Mouse (Mus musculus) cerebellum, adult 9-11 months (tissue): Measurements from ENCODE around the gene Krt82.
"Not testable (repeated sequence)": the region's sequence is repeated elsewhere in the genome, so short reads cannot be mapped to it uniquely, and the experiment has no call there.

Experiments used
- DNase-seq: peaks from one replicate; pipeline ENCODE4 v3.0.0; 2022

The Krt82 gene

DNA sequence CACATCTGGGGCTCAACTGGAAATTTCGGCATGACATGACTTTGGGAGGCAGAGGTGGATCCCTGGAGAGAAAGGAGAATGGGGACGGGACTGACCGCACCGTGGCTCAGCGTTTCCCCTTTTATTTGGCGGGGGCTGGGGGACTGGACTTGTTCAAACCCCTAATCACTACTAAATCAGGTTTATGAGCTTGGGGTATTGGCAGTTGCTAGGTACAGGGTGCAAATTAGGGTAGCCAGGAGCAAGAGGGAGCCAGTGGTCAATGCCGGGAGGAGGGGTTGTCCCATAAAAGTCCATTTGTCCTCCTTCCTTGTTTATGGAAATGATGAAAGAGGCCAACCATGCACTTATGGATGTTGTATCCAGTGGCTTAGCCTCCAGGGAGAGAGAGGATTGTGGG lies at the start of gene Krt82:
TSS of gene Krt82 (minus strand) at position 101 of the 400 bp plus-strand sequence.
- DNase-seq = no peak

GRCm38 (mm10) chr15:101599123-101599522 lies 48.7 kb upstream of the Krt82 start:
- no peak for DNase-seq

DNA sequence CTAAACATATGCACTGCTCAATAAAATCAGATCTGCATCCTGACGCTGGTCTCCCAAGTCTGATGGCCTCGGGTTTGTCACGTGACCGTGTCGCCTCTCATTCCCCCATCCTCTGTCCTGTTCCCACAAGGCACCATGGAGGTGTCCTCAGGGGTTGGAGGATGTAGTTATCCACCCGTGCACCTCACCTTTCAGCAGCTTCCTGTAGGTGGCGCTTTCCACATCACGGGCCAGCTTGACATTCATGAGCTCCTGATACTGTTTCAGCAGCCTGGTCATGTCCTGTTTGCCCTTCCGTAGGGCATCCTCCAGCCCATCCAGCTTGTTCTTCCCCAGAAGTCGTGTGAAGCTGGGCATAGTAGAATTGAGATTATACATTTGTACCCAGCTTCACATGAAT lies 37.7 kb upstream of the Krt82 start:
- no peak for DNase-seq

GRCm38 (mm10) chr15:101584456-101584855 lies 34.0 kb upstream of the Krt82 start:
- DNase-seq = no peak

DNA sequence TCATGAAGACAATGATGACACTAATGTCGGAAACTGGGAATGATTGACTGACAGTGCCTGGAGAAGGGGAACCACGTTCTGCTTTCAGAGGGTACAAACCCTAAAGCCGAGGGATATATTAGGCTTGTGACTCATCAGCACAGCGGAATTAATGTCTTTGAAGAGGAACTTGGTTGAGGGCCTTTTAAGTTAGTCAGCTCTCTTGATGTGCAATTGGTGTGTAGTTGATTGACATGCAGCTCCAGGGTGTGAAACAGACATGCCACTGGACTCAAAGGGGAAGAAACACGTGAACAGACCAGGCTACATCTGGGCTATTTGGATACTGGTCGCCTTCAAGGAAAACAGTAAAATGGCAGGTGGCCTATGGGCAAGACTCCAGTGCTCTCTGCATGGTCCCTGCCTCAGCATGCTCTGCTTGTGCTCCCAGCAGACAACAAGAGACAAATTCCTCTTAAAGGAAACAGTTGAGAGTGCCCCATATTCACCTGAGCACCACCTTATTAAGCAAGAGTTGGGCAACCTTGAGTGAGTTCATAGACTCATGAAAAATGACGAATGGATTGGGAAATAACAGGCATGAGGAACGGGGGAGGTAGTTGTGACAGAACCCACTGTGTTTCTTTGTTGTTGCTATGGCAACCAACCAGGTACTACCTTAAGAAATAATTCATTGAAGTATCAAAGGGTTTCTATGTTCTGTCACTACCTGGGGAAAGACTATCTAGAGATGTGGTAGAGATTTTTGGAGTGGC lies 32.9 kb upstream of the Krt82 start:
- DNase-seq = no peak

- DNase-seq = no peak
Measured at GRCm38 (mm10) chr15:101581701-101582100, 31.2 kb upstream of the Krt82 start.

- no peak for DNase-seq
Measured at GRCm38 (mm10) chr15:101575506-101575905, 25.0 kb upstream of the Krt82 start.

DNA sequence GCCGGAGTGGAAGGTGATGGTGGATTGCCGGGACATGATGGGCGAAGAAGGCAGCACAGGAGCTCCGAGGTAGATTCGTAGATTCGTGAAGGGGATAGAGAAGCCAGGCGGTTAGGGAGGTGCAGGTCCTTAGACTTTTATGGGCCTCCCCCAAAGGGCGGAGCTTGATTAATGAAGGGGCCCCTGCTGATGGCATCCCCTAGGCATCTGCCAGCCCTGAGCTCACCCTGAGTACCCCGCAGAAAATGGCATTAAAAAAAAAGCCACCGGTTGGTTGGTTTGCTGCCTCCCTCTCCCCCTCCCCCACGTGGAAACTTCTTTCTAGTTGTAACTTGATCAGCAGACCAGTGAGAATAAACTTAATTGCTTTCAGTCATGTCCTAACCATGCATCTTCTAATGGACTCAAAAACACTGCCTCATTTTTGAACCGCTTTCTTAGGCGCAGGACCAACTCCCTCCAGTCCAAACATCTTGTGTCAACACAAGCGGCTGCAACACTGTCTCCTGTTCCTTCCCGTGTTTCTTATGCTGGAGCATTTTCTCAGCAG lies 23.4 kb upstream of the Krt82 start, which contains the start of gene Krt75:
TSS of gene Krt75 (minus strand) at position 109 of the 550 bp plus-strand sequence.
- no peak for DNase-seq

DNA sequence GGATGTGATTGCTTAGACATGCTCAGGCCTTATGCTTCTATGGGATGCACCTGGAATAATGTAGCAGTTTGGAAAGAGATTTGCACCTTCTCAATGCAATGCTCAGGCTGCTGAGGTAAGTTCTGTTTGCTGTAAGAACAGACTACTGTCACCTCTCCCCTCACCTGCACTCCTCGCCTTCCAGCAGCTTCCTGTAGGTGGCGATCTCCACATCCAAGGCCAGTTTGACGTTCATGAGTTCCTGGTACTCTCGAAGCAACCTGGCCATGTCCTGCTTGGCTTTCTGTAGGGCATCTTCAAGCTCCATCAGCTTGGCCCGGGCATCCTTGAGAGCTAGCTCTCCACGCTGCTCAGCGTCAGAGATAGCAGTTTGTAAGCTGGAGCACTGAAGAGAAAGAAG lies 17.3 kb upstream of the Krt82 start:
- no peak for DNase-seq

DNA sequence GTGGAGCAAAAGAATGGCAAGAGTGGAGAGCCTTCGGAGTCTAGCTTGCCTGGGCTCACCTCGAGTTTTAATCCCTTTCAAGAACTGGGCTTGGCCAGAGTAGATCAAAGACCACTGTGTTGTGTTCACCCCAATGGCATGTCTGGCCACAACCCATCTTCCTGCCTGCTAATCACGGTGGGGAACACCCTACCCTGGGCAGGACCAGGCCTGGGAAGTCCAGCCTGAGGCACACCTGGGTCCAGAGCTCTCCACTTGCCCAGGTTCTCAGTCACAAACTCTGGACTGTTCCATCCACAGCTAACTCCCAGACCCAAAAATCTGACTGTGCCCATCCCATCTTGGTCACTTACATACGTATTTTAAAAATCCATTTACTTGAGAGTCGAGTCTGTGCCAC lies 12.4 kb upstream of the Krt82 start, which contains the start of gene Krt90:
TSS of gene Krt90 (minus strand) at position 101 of the 400 bp plus-strand sequence.
- DNase-seq = no peak

DNA sequence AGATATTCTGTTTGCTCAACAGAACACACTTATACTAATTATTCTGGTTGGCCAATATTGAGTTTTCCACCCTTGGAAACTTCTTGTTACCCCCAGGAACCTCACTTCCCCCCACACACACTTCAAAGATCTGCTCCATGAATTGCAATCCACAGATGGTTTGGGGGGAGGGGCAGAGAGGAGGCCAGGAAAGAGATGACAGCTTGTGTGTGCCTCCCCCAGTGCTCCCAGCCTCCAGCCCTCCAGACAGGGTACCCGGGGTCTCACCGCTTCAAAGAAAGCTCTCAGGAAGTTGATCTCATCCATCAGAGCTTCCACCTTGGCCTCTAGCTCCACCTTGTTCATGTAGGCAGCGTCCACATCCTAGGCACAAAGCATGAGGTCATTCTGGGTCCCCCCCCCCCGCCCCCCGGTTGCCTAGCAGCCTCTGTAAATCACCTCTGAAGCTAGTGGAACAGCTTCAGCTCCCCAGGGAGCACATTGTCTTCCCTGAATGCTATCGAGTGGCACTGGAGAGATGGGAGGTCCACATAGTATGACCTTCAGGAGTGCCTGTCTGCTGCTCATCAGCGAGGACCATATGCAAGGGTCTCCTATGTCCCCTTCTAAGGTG lies 7.7 kb upstream of the Krt82 start:
- no peak for DNase-seq

- no peak for DNase-seq
Measured at GRCm38 (mm10) chr15:101553169-101553568, 2.7 kb upstream of the Krt82 start.

DNA sequence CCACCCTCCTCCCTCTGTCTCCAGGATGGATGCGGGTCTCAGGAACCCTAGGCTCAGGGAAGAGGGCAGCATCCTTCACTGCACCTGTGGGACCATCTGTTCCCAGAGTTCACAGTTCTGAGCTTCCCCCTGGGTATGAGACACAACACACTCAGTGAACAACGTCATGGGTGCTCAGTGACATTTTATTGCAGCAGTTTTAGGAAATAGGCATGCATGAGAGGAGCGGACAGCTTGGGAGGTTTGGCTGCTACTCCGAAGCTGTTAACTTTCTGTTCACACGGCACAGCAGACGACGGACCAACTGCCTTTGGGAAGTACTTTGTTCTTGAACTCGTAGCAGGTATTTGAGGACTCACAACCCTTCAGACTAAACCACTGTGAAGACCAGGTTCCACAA lies 1.7 kb upstream of the Krt82 start:
- no peak for DNase-seq

- no peak for DNase-seq
Measured at GRCm38 (mm10) chr15:101544478-101544877, 6.0 kb downstream of the Krt82 start.

DNA sequence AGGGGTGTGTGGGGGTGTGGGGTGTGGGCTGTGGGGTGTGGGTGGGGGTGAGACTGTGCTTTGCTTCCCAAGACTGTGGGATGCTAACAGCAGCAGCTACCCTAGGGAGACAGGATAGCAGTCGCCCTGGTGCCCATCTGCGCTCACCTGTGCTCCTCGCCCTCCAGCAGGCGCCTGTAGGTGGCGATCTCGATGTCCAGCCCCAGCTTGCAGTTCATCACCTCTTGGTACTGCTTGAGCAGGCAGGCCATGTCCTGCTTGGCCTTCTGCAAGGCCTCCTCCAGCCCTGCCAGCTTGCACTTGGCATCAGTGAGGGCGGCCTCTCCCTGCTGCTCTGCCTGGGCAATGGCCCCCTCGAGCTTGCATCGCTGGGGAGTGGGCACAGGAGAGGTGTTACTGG lies 7.9 kb downstream of the Krt82 start:
- no peak for DNase-seq

- DNase-seq = no peak
Measured at GRCm38 (mm10) chr15:101538580-101538900, 11.9 kb downstream of the Krt82 start.

DNA sequence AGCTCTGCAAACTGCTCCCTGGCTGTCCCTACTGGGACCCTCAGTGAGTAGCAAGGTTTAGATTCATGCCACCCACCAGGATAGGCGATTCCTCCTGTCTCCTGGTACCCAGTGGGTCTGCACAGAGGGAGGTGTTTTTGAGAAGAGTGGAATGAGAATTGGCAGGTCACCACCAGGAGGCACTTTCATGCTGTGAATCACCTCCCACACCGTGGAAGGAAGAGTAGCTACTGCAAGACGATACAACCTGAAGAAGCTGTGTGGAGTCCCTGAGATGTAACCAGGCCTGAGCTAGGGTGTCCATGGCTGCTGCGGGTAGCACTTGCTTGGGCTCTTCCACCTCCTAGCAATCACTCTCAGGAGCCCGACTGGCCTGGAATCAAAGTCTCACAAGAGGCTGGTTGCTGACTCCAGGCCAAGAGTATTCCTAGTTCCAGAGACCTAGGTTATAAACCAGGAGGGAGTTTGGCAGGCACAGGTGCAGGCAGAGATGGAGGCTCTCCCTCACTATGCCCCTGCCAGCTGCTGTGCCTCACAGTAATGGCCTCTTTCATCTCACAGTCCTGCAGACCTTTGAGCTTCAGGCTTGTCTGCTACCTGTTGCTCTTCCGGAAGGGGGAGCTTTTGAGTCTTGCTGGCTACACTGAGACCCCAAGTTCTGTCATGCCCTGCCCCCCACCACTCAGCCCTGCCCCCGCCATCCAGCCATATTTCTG lies 12.4 kb downstream of the Krt82 start:
- no peak for DNase-seq

GRCm38 (mm10) chr15:101536054-101536850 lies 14.2 kb downstream of the Krt82 start:
- no peak for DNase-seq

DNA sequence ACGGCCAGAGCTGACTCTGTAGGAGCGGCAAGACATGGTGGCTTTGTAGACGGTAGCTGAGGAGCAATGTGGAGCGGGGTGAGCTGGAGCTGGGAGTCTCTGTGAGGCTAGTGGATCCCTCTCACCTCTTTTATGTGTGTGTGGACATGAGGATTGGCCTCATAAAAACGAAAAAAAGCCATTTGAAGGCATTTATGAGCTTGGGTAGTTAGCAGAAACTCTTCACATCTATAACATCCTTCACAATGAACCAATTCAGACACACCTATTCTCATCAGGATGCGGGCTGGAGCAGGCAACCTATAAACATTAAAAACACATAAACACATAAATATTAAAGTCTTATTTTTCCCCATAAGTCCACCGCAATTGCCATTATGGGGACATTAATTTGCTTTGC lies 17.7 kb downstream of the Krt82 start, which contains the start of gene Krt84:
TSS of gene Krt84 (minus strand) at position 101 of the 400 bp plus-strand sequence.
- DNase-seq = no peak

DNA sequence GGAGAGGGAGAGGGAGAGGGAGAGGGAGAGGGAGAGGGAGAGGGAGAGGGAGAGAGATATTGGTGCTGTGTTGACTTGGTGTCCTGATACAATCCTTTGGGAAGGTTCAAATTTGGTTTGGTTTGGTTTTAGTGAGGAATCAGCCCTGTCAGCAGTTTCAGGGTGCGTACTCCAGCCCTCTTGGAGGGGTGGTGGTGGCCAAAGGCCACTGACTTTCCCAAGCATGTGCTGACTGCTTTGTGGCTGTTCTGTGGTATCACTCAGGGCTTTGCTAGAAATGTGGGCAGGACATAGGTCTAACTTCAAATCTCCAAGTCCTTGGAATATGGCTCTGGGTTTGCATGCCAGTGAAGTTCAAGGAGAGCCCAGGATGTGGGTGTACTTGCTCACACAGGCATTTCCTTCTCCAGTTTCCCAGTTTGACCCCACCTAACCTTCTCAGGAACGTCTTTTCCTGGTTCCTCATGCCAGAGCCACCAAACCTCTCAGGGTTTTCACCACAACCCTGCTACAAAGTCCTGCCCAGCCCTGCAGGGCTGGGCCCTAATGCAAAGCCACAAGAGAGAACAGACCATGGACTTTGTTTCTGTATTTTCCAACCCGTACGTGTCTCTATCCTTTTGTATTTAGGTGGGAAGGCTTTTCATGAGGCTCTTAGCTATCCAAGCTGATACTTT lies 27.8 kb downstream of the Krt82 start:
- DNase-seq = no peak

- peak; percentile 47 for DNase-seq
Measured at GRCm38 (mm10) chr15:101519792-101520191, 30.7 kb downstream of the Krt82 start.

DNA sequence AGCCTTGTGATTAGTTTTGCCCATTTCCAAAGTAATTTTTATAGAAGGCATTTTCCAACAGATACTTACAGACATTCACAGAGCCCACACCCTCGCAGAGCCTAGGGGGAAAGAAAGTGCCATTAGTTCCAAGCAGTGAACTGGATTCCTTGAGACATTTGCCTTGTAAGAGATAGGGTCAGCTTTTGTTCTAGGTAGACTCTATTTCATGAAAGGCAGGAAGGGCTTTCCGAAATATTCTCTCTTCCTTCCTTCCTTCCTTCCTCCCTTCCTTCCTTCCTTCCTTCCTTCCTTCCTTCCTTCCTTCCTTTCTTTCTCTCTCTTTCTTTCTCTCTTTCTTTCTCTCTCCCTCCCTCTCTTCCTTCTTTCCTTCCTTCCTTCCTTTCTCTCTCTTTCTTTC lies 33.3 kb downstream of the Krt82 start, which contains the start of gene Gm49425:
TSS of gene Gm49425 (minus strand) at position 101 of the 400 bp plus-strand sequence.
- DNase-seq = not testable (repeated sequence)
